Mouse (Mus musculus): ENCODE data around the gene Capzb.

DNA sequence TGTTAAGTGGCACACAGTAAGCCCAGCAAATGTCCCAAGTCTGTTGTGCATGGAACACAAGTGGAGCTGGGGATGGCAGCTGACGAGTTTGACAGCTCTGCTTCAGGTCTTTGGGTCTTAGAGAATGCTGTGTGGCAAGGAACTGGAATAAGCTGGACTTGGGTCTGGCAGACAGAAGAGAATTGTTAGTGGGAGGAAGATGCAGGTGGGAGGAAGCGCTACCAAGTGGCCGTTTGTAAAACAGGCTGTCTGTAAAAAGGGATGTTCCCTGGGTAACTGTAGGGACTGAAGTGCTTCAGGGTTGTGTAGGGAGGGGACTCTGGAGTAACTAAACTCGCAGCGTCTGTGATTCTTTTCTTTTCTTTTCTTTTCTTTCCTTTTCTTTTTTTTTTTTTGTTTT, 32.4 kb downstream of the Capzb start:
- no peak for TF ChIP-seq CTCF (IDR thresholded peaks at IDR 0.05)
- no peak for TF ChIP-seq EP300 (IDR thresholded peaks at IDR 0.05)

Data from lung, postnatal 0 days (tissue).